Mouse (Mus musculus): Measurements from ENCODE around the gene Fbxo40. TPM values are rescaled to one million over a fixed set of nuclear protein-coding genes. Genes with fewer than 3 reads are reported as not detected.

Gene Fbxo40
- polyA plus RNA-seq, 1 experiment from 2014 or later = not detected

GRCm38 (mm10) chr16:36927495-36928105 lies 62.7 kb downstream of the Fbxo40 start:
- Histone ChIP-seq H3K9ac (no peak overlapping the region), H3K27ac (no peak overlapping the region), H3K9me3 (no peaks in the 10 kb centered on the region), H3K4me2 (replicated peaks) (no peak overlapping the region), H3K4me1 (no peaks in the 10 kb centered on the region), H3K36me3 (peaks cover 76% of the 10 kb centered on the region), H3K4me3 (no peak overlapping the region), H3K27me3 (replicated peaks) (no peaks in the 10 kb centered on the region)
- WGBS = 90% methylated on average over 10 of the region's 10 CpGs
- no peak for ATAC-seq (ENCODE audit: low FRiP score, low read depth)

DNA sequence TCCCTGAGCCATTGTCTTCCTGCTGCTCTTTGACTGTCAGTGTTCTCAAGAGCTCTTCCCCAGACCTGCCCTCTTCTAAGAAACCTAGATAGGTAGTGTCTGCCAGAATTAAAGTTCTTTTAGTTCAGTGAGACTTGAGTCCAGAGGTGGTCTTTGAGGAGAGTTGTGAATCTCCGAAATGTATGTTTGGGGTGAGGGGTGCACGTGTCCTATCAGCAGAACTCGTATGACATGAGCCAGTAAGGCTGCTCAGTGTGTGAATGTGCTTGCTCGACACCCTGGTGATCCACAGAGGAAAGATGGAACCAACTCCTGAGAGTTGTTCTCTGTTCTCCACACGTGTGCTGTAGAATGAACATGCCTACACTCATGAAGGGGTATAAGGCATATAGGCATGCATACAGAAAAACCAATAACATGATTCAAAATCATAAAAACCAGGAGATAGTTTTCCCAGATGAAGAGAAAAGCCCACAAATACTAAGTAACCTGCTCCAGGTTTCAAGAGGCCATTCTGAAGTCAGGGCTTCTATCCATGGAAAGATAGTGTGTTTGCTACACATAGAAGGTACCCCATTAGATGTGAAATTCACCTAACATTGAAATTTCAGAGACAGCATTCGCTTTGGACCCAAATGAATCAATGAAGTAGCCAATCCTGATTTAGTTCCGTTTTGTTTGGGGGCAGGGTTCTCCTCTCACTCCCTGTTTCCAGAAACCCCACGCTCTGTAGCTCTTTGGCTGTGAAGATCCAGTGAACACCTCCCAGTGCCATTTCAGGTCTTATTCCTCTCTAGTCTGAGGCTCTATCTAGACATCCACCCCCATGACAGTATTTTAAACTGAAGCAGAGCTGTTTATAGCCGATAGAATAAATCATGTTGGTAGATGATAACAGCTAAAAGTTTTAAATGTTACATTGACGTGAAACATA lies 63.5 kb downstream of the Fbxo40 start:
- H3K9me3 ChIP-seq = no peaks in the 10 kb centered on the region
- H3K27ac ChIP-seq = no peak overlapping the region
- WGBS = 94% methylated on average over 10 of the region's 10 CpGs
- H3K36me3 ChIP-seq = peaks cover 68% of the 10 kb centered on the region
- H3K4me1 ChIP-seq = no peaks in the 10 kb centered on the region
- no peak overlapping the region for H3K4me2 ChIP-seq (replicated peaks)
- no peak for ATAC-seq (ENCODE audit: low FRiP score, low read depth)
- no peak overlapping the region for H3K4me3 ChIP-seq
- H3K27me3 ChIP-seq (replicated peaks) = no peaks in the 10 kb centered on the region
- no peak overlapping the region for H3K9ac ChIP-seq

DNA sequence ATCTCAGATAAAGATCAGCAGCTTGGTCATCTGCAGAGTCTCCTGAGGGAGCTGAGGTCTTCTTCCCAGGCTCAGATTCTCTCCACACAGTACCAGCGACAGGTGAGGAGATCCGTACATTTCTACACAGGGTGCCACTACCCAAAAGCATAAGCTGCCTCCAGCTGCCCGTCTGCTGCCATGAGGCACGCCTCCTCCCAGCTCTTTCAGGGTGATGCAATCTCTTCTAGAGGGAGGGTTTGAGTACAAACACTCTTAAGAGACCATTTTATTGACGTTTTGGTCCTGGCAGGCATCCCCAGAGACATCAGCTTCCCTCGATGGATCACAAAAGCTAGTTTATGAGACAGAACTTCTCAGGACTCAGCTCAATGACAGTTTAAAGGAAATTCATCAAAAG lies 64.5 kb downstream of the Fbxo40 start:
- Histone ChIP-seq H3K4me2 (replicated peaks) (no peak overlapping the region), H3K36me3 (peaks cover 60% of the 10 kb centered on the region), H3K27me3 (replicated peaks) (no peaks in the 10 kb centered on the region), H3K27ac (no peak overlapping the region), H3K9ac (no peak overlapping the region), H3K4me1 (no peaks in the 10 kb centered on the region), H3K9me3 (no peaks in the 10 kb centered on the region), H3K4me3 (no peak overlapping the region)
- whole genome bisulfite sequencing = 78% methylated on average over 6 of the region's 6 CpGs
- ATAC-seq (ENCODE audit: low FRiP score, low read depth) = no peak

DNA sequence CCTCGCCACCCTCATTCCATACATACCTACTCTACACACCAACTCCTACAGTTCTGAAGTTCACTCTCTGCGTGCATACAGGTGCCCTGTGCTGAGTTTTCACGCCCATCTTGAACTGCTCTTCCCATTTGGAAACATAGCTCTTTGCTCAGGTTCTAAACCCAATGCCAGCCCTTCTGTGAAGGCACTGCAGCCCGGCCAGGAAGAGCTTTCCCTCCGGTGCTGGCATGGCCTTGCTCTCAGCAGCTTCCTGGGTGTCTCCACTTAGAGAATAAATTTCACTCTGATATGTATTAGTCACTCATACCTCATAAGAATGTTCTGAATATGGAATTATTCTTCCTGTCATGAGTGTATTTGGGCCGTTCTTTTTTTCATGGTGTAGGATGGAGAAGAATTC lies 64.9 kb downstream of the Fbxo40 start:
- ATAC-seq (ENCODE audit: low FRiP score, low read depth) = no peak
- no peaks in the 10 kb centered on the region for H3K4me1 ChIP-seq
- peaks cover 62% of the 10 kb centered on the region for H3K36me3 ChIP-seq
- H3K9ac ChIP-seq = no peak overlapping the region
- H3K4me2 ChIP-seq (replicated peaks) = no peak overlapping the region
- no peak overlapping the region for H3K27ac ChIP-seq
- H3K9me3 ChIP-seq = no peaks in the 10 kb centered on the region
- H3K27me3 ChIP-seq (replicated peaks) = no peaks in the 10 kb centered on the region
- no peak overlapping the region for H3K4me3 ChIP-seq
- WGBS = 90% methylated on average over 6 of the region's 6 CpGs

- Histone ChIP-seq H3K4me2 (replicated peaks) (no peak overlapping the region), H3K4me3 (no peak overlapping the region), H3K36me3 (peaks cover 56% of the 10 kb centered on the region), H3K9me3 (no peaks in the 10 kb centered on the region), H3K4me1 (no peaks in the 10 kb centered on the region), H3K9ac (no peak overlapping the region), H3K27me3 (replicated peaks) (no peaks in the 10 kb centered on the region), H3K27ac (no peak overlapping the region)
- ATAC-seq (ENCODE audit: low FRiP score, low read depth) = no peak
- WGBS = 93% methylated on average over 8 of the region's 8 CpGs
Measured at GRCm38 (mm10) chr16:36924312-36924711, 66.0 kb downstream of the Fbxo40 start.

GRCm38 (mm10) chr16:36921980-36922379 lies 68.3 kb downstream of the Fbxo40 start:
- Histone ChIP-seq H3K27ac (no peak overlapping the region), H3K4me3 (no peak overlapping the region), H3K36me3 (peaks cover 52% of the 10 kb centered on the region), H3K9ac (no peak overlapping the region), H3K27me3 (replicated peaks) (no peaks in the 10 kb centered on the region), H3K4me2 (replicated peaks) (no peak overlapping the region), H3K9me3 (no peaks in the 10 kb centered on the region), H3K4me1 (no peaks in the 10 kb centered on the region)
- WGBS = 95% methylated on average over 6 of the region's 6 CpGs
- no peak for ATAC-seq (ENCODE audit: low FRiP score, low read depth)

- 95% methylated on average over 8 of the region's 8 CpGs for WGBS
- H3K36me3 ChIP-seq = peaks cover 51% of the 10 kb centered on the region
- H3K9ac ChIP-seq = no peak overlapping the region
- no peak overlapping the region for H3K4me2 ChIP-seq (replicated peaks)
- H3K27ac ChIP-seq = no peak overlapping the region
- no peak for ATAC-seq (ENCODE audit: low FRiP score, low read depth)
- no peaks in the 10 kb centered on the region for H3K9me3 ChIP-seq
- H3K4me1 ChIP-seq = no peaks in the 10 kb centered on the region
- no peak overlapping the region for H3K4me3 ChIP-seq
- no peaks in the 10 kb centered on the region for H3K27me3 ChIP-seq (replicated peaks)
Measured at GRCm38 (mm10) chr16:36921067-36921613, 69.1 kb downstream of the Fbxo40 start.

DNA sequence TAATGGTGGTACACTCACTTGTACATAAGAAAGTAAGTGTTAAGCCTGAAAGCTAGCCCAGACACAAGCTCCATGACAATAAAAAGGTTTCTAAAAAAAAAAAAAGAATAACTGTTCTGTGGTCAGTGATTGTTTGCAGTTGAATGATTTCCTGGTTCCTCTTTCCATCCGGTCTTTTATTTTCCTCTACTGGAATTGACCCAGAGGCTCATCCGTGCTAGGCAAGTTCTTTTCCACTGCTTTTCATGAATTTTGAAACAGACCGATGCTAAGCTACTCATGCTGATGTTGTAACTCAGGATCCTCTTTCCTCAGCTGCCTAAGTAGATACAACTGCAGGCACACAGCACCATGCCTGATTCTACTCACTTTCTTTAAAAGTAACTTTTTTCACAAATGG lies 69.9 kb downstream of the Fbxo40 start:
- WGBS = 92% methylated on average over 3 of the region's 3 CpGs
- H3K36me3 ChIP-seq = peaks cover 52% of the 10 kb centered on the region
- no peaks in the 10 kb centered on the region for H3K9me3 ChIP-seq
- no peak overlapping the region for H3K9ac ChIP-seq
- no peaks in the 10 kb centered on the region for H3K4me1 ChIP-seq
- no peak overlapping the region for H3K27ac ChIP-seq
- H3K4me2 ChIP-seq (replicated peaks) = no peak overlapping the region
- no peaks in the 10 kb centered on the region for H3K27me3 ChIP-seq (replicated peaks)
- no peak for ATAC-seq (ENCODE audit: low FRiP score, low read depth)
- no peak overlapping the region for H3K4me3 ChIP-seq

GRCm38 (mm10) chr16:36918505-36918904 lies 71.8 kb downstream of the Fbxo40 start:
- Histone ChIP-seq H3K4me2 (replicated peaks) (no peak overlapping the region), H3K9me3 (no peaks in the 10 kb centered on the region), H3K4me1 (no peaks in the 10 kb centered on the region), H3K27me3 (replicated peaks) (no peaks in the 10 kb centered on the region), H3K4me3 (no peak overlapping the region), H3K36me3 (peaks cover 61% of the 10 kb centered on the region), H3K27ac (no peak overlapping the region), H3K9ac (no peak overlapping the region)
- 92% methylated on average over 10 of the region's 10 CpGs for WGBS
- ATAC-seq (ENCODE audit: low FRiP score, low read depth) = no peak

DNA sequence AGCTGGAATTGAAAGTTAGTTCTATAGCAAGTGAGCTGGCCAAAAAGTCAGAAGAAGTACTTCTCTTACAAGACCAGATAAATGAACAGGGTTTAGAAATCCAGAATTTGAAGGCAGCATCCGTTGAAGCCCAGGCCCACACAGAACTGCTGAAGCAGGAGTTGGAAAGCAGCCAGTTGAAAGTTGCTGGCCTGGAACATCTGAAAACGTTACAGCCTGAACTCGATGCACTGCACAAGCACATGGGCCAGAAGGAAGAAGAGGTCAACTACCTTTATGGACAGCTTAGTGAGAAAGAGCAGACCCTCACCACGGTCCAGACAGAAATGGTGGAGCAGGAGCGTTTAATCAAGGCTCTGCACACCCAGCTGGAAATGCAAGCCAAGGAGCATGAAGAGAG lies 76.1 kb downstream of the Fbxo40 start:
- Histone ChIP-seq H3K4me3 (no peak overlapping the region), H3K36me3 (peaks cover 75% of the 10 kb centered on the region), H3K9me3 (no peaks in the 10 kb centered on the region), H3K27ac (no peak overlapping the region), H3K27me3 (replicated peaks) (no peaks in the 10 kb centered on the region), H3K9ac (no peak overlapping the region), H3K4me1 (no peaks in the 10 kb centered on the region), H3K4me2 (replicated peaks) (no peak overlapping the region)
- 92% methylated on average over 5 of the region's 5 CpGs for WGBS
- ATAC-seq (ENCODE audit: low FRiP score, low read depth) = no peak
